Mouse (Mus musculus) inflammation-experienced regulatory T-cells, adult 16 weeks (primary cell): ENCODE results near the gene Olfr250. TPM values are rescaled to one million over a fixed set of nuclear protein-coding genes. Genes with fewer than 3 reads are reported as not detected.

ENCODE experiments used
- polyA plus RNA-seq: library from polyadenylated mRNA; unstranded; fragments of 100-300 nt; shearing (Covaris generic); gene quantifications from one replicate; pipeline ENCODE4 v1.2.1, GENCODE M21; 2017

The Olfr250 gene
- polyA plus RNA-seq, result 0.12 TPM

GRCm38 (mm10) chr9:38366596-38366995 is at the start of gene Olfr250:
Gene Olfr250, plus strand, starts transcription at chr9:38366896.

GRCm38 (mm10) chr9:38328760-38329159 is 37.9 kb upstream of the Olfr250 start, which contains the start of gene Olfr25:
Gene Olfr25, plus strand, starts transcription at chr9:38329060.

GRCm38 (mm10) chr9:38348111-38348510 is 18.6 kb upstream of the Olfr250 start, which contains the start of gene Olfr898:
Gene Olfr898, plus strand, starts transcription at chr9:38348411.

GRCm38 (mm10) chr9:38376786-38377185 is 10.1 kb downstream of the Olfr250 start, which contains the start of gene Olfr251:
Gene Olfr251, plus strand, starts transcription at chr9:38377086.

GRCm38 (mm10) chr9:38401398-38401797 is 34.7 kb downstream of the Olfr250 start, which contains the start of gene Olfr147:
Gene Olfr147, plus strand, starts transcription at chr9:38401698.

Other genes with a start within 250 kb of the Olfr250 start
- not detected for gene Olfr890, start 224.4 kb upstream of the Olfr250 start, polyA plus RNA-seq
- gene Olfr891, start 186.1 kb upstream of the Olfr250 start, polyA plus RNA-seq, result not detected
- gene Olfr893, start 158.5 kb upstream of the Olfr250 start, polyA plus RNA-seq, result not detected
- not detected for gene Olfr894, start 148.8 kb upstream of the Olfr250 start, polyA plus RNA-seq
- not detected for gene Olfr143, start 114.1 kb upstream of the Olfr250 start, polyA plus RNA-seq
- not detected for gene Olfr895, start 99.0 kb upstream of the Olfr250 start, polyA plus RNA-seq
- gene Olfr896-ps1, start 75.8 kb upstream of the Olfr250 start, polyA plus RNA-seq, result not detected
- gene Olfr25, start 37.8 kb upstream of the Olfr250 start, polyA plus RNA-seq, result not detected
- gene Olfr898, start 18.5 kb upstream of the Olfr250 start, polyA plus RNA-seq, result not detected
- not detected for gene Olfr251, start 10.2 kb downstream of the Olfr250 start, polyA plus RNA-seq
- not detected for gene Olfr147, start 34.8 kb downstream of the Olfr250 start, polyA plus RNA-seq
- not detected for gene Olfr901, start 62.6 kb downstream of the Olfr250 start, polyA plus RNA-seq
- not detected for gene Olfr902, start 80.8 kb downstream of the Olfr250 start, polyA plus RNA-seq
- gene Olfr904, start 96.2 kb downstream of the Olfr250 start, polyA plus RNA-seq, result not detected
- 0.11 TPM for gene Olfr905, start 104.2 kb downstream of the Olfr250 start, polyA plus RNA-seq
- not detected for gene Olfr906, start 120.2 kb downstream of the Olfr250 start, polyA plus RNA-seq
- gene Olfr907, start 128.9 kb downstream of the Olfr250 start, polyA plus RNA-seq, result not detected
- gene Olfr911-ps1, start 154.7 kb downstream of the Olfr250 start, polyA plus RNA-seq, result not detected
- not detected for gene Olfr910, start 171.0 kb downstream of the Olfr250 start, polyA plus RNA-seq
- 0.09 TPM for gene Olfr912, start 213.3 kb downstream of the Olfr250 start, polyA plus RNA-seq
- not detected for gene Olfr913, start 225.9 kb downstream of the Olfr250 start, polyA plus RNA-seq
- gene Olfr914, start 238.2 kb downstream of the Olfr250 start, polyA plus RNA-seq, result not detected